In genomic region chr1:172283073-172283472, GRCm38 (mm10) we compare ENCODE assay signal across 23 mouse cellular contexts. TPM values are rescaled to one million over a fixed set of nuclear protein-coding genes. Genes with fewer than 3 reads are reported as not detected.
"Had no signal": no experiment of that assay in that cellular context is flagged by ENCODE, and none has a peak within 500 bp of the region (broad histone marks: within the 10 kb centered on the region; RNA-seq: fewer than 3 reads in every experiment).

No protein-coding gene starts in this region.

- H3K27me3 ChIP-seq: limb, embryonic 15.5 days; neural tube, embryonic 15.5 days; stomach, embryonic 15.5 days had no signal

- H3K9me3 ChIP-seq: limb, embryonic 15.5 days; liver, embryonic 12.5 days; midbrain, embryonic 10.5 days; neural tube, embryonic 15.5 days; stomach, embryonic 15.5 days had no signal

- H3K36me3 ChIP-seq: limb, embryonic 15.5 days; liver, embryonic 12.5 days; midbrain, embryonic 10.5 days; neural tube, embryonic 15.5 days; stomach, embryonic 15.5 days had no signal

- H3K4me3 ChIP-seq: limb, embryonic 15.5 days; liver, embryonic 12.5 days; midbrain, embryonic 10.5 days; myocyte; neural tube, embryonic 15.5 days; stomach, embryonic 15.5 days had no signal

- H3K4me1 ChIP-seq: limb, embryonic 15.5 days; liver, embryonic 12.5 days; stomach, embryonic 15.5 days had no signal

- H3K27ac ChIP-seq: kidney, postnatal 0 days; limb, embryonic 15.5 days; liver, embryonic 12.5 days; midbrain, embryonic 10.5 days; neural tube, embryonic 15.5 days; stomach, embryonic 15.5 days had no signal

- DNase-seq: kidney, postnatal 36 days; lung, embryonic 14.5 days; lung, postnatal 10 days; lung, postnatal 4 days; midbrain, embryonic 14.5 days; right cerebral cortex, postnatal 4 days; thymus, postnatal 4 days had no signal

RNA-seq across cellular contexts. Expression of gene Atp1a2, which starts 14.8 kb away (rescaled TPM):
- total RNA-seq: megakaryocyte, adult 5-6 weeks had no signal

RNA-seq across cellular contexts. Expression of gene Atp1a4, which starts 24.9 kb away (rescaled TPM):
- total RNA-seq: layer of hippocampus, adult 8-10 months; layer of hippocampus, postnatal 14 days; left cerebral cortex, adult 18-20 months; left cerebral cortex, postnatal 14 days; megakaryocyte, adult 5-6 weeks had no signal
- polyA plus RNA-seq: kidney, postnatal 0 days; limb, embryonic 11.5 days; limb, embryonic 15.5 days; liver, embryonic 12.5 days; liver, embryonic 16.5 days; lung, embryonic 14.5 days; midbrain, embryonic 10.5 days; midbrain, embryonic 14.5 days; neural tube, embryonic 11.5 days; neural tube, embryonic 15.5 days; spleen, adult 2 months; stomach, embryonic 15.5 days had no signal

RNA-seq across cellular contexts. Expression of gene Kcnj9, which starts 46.0 kb away (rescaled TPM):
- total RNA-seq: megakaryocyte, adult 5-6 weeks had no signal
- polyA plus RNA-seq: limb, embryonic 11.5 days; liver, embryonic 12.5 days had no signal

RNA-seq across cellular contexts. Expression of gene Kcnj10, which starts 57.9 kb away (rescaled TPM):
- polyA plus RNA-seq: myocyte had no signal
